Mouse (Mus musculus) urinary bladder, postnatal 25 days (tissue): ENCODE results near the gene Farsa.
"Not testable (repeated sequence)": the region's sequence is repeated elsewhere in the genome, so short reads cannot be mapped to it uniquely, and the experiment has no call there.

Experiments
- DNase-seq: peaks from one replicate; pipeline ENCODE4 v3.0.0; 2022; ENCODE audit warnings: low spot score

Farsa gene

DNA sequence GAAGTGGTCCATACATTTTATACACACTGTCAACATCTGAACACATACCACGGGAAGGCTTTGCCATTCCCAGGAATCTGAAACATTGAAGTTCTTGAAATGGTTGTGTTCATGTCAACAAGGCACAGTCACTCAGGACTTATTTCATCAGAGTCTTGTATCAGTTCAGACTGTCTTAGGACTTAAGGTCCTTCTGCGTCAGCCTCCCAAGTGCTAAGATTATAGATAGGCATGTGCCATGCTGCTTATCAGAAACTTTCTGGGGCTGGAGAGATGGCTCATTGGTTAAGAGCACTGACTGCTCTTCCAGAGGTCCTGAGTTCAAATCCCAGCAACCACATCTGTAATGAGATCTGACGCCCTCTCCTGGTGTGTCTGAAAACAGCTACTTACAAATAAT, 17.6 kb downstream of the Farsa start:
- DNase-seq, result no peak

DNA sequence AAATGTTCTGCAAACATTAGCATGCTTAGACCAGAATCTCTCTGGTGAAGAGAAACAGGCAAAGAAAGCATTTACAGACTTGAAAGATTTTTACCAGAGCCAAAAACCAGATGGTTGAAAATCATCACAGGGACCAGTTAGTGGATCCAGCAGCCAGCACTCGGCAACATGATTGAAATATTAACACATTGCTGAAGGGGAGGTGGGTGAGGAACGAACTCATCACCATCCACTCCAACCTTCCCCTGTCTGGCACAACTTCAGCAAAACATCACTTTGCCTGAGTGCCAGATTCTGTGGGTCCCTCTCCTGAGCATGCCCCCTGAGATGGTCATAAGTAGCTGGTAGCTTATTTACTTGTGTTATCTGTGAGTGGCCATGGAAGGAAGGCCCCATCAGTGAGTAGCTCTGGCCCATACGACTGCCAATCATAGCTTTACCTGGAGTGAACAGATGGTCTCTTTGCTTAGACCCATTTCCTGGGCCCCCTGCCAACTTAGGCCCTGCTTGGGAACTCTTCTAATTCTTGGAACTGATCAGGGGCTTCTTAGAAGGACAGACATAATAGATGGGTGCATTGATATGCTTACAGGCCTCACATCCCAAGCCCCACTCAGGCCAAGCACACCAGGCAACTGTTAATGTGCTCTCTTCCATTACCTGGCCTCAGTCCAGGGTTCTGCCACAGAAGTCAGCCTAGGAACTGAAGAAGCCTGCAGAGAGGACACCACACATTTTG, 20.7 kb downstream of the Farsa start:
- no peak for DNase-seq

DNA sequence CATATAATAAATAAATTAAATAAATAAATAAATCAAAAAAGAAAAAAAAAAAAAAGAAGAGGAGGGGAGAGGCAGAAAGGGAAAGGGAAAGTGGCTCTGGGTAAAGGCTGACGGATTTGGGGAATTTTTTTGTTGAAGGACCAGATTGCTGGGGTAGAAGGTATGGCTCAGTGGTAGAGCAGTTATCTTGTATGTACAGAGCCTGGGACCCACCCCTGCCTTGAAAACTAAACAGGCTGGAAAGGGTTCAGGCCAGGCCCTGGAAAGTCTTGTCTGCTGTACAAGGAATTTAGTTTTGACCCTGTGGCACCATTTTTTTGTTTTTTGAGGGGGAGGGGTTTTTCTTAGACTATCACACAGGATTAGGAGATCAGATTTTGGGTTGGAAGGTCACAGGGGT, 22.1 kb downstream of the Farsa start:
- no peak for DNase-seq

DNA sequence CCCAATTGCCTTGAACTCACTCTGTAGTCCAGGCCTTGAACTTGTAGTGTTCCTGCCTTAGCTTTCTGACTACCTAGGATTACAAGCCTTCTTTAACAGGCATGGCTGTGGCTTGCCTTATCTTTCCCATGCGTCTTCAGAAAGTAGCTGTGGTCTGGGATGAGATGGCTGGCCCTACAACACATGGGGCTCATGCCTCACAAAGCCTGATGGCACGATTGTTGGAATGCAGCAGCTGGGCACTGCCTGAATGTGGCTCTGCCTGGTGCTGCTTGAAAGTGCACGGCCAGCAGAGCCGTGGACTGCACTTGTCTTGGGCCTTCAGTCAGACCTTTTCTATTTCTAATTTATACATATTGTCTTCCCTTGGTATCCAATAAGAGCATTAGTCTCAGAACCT, 27.9 kb downstream of the Farsa start:
- no peak for DNase-seq

DNA sequence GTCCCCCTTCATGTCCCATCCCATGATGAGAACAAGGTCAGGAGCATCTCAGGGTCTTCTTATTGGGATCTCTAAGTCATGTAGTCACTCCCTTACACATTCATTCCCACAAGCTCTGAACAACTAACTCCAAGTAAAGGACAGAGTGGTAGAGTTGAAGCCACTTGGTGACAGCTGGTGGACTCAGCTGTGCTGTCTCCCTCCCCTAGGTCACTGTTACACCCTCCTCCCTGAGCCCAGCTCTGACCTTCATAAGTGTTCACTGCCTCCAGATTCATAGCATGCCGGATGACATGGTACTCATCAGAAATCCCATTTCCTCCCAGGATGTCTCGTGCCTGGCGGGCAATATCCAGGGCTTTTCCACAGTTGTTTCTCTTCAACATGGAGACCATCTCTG, 31.5 kb downstream of the Farsa start:
- DNase-seq, result no peak

DNA sequence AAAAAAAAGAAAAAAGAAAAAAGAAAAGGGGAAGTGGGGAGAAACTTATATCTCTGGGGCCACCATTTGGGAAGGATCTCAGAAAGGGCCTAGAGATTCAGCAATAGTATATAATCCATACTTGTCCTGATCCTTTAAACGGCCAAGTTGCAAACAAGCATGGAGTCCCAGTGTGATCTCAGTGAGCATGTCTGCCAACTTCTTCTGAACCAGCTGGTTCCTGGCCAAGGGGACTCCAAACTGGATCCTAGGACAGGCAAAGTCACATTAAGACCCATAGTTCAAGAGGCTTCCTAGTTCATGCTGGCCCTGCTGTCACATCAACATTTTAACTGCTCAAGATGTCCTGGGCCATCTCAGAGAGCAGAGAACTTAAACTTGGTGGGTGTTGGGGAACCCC, 32.4 kb downstream of the Farsa start:
- DNase-seq, result no peak

DNA sequence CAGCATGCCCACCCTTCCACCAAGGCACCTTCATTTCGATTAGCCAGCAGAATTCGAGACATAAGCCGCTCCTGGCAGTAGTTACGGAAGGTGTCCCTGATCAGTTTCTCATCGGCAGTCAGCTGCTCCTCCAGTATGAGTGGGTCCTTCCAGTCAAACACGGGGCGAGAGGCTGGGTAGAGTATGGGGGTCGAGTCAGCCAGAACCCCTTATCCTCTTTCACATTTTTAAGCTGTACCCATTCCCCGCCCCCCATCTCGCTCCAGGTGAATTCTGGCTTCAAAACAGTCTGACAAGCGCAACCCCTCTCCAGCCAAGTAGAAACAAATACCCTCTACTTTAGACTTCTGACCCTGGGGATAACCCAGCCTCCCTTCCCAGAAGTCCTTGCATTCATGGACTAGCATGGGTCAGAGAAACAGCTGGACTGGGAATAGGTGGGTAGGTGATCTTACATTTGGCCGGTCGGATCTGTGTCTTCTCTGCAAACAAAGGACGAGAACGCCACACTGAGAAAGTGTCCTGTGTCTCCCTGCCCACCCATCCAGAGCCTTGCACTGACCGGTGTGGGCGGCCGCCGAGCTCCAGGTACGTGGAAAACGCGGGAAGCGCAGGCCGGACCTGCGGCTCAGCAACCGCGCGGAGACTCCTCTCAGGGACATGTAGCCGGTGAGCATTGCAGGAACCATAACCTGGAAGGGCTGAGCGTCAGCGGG, 36.4 kb downstream of the Farsa start:
- DNase-seq, result no peak

DNA sequence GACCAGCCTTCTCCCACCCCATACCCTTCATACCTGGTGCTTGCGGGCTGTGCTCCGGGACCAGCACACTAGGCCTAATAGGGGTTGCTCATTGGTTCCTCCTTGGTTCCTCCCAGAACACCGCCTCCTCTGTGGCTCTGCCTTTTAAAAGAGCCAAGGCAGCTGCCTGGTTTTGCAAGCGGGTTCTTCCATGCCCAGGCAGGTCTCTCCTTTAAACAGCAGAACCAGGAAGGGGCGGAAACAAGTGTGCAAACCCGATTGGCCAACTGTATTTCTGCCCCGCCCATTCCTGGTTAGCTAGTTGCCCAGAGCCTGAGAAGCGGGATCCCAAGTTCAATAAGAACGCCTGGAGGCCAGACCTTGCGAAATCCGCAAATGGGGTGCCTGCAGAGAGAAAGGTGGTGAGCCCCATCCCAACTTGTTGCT, 36.9 kb downstream of the Farsa start, which contains the start of gene Gcdh:
Gene Gcdh, minus strand, starts transcription at position 213 of the 426 bp plus-strand sequence.
- peak; percentile 77 for DNase-seq

DNA sequence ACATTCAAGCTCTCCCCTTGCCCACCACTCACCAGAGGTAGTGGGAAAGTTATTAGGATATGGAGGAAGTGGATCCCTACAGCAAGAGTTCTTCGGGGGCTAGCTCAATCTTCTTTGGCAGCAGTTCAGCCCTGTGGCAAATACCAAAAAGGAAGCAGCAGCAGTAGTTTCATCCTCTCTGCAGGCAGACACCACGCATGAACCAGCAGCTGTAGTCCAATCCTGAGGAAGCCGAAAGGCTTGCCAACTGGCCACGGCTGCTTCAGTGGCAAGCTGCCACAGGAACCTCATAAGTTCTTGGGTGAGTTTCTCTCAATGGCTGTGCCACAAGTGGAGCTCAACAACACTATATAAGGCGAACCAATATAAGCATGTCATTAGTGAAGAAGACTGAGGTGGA, 39.2 kb downstream of the Farsa start:
- no peak for DNase-seq

DNA sequence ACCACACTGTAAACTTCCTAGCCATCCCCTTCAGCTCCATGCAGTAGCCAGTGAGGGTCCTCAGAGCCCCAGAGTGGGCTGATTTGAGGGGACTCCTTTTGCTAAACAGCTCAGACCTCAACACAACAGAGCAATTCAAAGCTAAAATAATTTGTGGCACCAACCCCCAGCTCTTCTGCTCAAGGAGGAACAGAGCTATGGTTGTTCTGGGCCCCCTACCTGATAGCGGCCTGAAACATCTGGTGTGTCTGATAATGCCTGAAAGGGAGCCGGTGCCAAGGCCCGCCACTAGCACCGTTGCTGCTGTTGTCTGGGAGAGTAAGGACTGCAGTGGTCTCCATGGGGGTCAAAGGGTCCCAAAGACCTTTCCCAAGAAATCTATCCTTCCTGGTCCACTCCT, 44.3 kb downstream of the Farsa start:
- DNase-seq, result no peak

DNA sequence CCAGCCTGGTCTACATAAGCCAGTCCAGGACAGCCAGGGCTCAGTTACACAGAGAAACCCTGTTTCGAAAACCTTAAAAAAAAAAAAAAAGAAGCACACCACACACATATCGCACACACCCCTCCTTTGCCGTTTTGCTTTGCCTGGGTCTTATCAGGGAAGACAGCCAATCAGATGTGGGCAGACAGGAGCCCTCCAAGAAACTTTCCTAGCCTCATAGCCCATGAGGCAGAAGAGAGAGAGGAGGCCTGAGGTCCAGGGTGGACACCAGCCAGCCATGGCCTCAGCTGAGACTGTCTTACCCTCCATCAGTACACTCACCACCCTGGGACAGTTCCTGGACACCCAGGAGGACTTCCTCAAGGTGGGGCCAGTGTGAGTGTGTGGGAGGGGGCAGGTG, 45.0 kb downstream of the Farsa start, which contains the start of gene Klf1:
Gene Klf1, plus strand, starts transcription at position 177 of the 400 bp plus-strand sequence.
- DNase-seq, result no peak

DNA sequence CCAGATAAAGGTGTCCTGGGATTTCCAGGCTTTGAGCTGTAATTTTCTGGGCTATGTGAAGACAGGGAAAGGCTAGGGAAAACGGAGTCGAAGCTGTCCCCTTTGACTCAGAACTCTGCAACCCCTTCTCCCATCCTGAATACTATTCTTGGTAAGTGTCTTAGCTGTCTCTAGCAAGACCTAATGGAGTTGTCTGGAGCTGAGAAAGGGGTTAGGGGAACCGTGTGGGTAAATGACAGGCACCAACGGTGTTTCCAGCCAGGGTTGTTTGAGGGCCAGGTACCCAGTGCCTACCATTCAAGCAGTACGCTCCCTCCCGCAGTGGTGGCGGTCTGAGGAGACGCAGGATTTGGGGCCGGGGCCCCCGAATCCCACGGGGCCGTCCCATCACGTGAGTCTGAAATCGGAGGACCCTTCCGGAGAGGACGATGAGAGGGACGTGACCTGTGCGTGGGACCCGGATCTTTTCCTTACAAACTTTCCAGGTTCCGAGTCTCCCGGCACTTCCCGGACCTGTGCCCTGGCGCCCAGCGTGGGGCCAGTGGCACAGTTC, 45.7 kb downstream of the Farsa start:
- no peak for DNase-seq

DNA sequence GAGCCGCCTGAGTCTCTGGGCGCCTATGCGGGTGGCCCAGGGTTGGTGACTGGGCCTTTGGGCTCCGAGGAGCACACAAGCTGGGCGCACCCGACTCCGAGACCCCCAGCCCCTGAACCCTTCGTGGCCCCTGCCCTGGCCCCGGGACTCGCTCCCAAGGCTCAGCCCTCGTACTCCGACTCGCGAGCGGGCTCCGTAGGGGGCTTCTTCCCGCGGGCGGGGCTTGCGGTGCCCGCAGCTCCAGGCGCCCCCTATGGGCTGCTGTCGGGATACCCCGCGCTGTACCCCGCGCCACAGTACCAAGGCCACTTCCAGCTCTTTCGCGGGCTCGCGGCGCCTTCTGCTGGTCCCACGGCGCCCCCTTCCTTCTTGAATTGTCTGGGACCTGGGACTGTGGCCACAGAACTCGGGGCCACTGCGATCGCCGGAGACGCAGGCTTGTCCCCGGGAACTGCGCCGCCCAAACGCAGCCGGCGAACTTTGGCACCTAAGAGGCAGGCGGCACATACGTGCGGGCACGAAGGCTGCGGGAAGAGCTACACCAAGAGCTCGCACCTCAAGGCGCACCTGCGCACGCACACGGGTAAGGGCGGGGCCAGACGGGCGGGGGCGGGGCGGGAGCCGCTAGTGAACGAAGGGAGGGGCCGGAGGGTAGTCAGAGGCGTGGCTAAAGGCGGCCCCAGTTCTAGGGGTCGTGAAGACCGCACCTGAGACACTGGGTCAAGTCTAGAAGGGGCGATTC, 46.3 kb downstream of the Farsa start:
- DNase-seq, result peak; percentile 89

DNA sequence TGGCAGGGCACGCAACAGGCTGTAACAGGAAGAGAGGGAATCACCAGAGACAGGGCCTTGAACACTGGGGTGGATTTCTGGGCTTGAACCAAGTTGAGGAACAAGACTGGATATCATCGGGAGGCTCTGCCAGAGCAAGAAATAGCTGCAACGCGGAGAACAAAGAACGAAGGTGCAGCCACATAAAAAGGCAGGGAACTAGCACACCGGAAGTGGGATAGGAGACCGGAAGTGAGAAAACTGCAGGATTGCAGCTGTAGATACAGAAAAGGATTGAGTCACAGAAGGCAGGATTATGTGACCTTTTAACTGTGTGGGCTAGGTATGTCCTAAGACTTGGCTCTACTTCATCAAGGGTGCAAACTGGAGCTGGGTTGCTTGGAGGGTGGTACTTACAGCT, 47.6 kb downstream of the Farsa start:
- no peak for DNase-seq

DNA sequence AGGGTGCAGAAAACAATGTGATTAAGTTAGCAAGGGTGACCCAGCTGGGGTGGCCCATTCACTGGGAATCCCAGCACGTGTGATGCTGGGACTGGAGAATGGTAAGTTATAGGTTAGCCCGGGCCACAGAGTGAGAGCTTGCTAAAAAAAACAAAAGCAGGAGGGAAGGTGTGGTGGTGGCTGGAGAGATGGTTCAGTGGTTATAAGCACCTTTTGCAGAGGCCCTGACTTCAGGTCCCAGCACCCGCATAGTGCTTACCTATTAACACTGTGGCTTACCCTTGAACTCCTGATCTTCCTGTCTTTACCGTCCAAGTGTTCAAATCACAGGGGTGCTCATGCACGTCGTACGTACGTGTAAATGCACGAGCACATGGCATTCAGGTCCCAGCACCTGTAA, 50.2 kb downstream of the Farsa start:
- DNase-seq, result no peak

DNA sequence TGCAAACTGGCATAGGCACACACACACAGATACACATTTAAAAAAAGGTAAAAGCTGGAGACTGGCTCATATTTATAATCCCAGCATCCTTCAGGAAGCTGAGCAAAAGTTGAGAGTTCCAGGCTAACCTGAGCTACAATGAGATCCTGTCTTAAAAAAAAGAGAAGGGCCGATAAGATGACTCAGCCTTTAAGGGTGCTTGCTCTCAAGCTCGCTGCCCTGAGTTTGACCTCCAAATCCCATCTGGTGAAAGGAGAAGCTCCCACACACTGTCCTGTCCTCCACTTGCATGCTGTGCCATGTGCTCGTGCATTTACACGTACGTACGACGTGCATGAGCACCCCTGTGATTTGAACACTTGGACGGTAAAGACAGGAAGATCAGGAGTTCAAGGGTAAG, 50.7 kb downstream of the Farsa start:
- no peak for DNase-seq

DNA sequence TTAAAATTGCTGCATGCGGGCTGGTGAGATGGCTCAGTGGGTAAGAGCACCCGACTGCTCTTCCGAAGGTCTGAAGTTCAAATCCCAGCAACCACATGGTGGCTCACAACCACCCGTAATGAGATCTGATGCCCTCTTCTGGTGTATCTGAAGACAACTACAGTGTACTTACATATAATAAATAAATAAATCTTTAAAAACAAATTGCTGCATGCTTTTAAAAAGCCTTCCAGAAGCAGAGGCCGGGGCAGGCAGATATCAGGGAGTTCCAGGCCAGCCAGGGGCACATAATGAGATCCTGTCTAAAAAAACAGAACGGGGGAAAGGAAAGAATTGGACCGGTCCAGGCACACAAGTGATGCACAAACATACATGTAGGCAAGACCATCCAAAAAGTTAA, 51.2 kb downstream of the Farsa start:
- not testable (repeated sequence) for DNase-seq

DNA sequence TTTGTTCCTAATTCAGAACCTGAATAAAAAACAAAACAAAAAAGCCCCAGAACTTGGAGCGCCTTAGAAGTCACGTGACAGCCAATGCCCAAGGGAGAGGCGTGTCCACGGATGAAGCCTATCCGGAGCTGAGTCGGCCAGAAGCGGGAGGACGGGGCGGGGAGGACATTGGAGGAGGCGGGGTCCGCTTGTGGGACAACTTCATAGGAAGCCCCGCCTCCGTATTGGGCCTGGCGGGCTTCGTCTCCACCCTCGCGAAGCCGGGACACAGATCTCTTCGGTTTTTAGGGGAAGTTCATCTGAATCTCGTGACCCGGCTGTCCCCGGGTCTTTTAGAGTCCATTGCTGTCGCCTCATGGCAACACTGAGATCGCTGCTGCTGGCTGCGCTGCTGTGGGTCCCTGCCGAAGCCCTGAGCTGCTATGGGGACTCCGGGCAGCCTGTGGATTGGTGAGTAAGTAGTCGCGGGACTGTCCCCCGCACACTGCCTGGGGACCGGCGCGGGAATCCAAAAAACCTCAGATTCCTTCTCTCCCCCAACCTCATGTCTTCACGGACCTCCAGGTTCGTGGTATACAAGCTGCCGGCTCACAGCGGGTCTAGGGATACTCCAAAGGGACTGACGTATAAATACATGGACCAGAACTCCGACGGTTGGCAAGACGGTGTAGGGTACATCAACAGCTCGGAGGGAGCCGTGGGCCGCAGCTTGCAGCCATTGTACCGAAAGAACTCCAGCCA, 51.8 kb downstream of the Farsa start, which contains the start of gene Dnase2a:
Gene Dnase2a, plus strand, starts transcription at position 140 of the 741 bp plus-strand sequence.
- peak; percentile 83 for DNase-seq

DNA sequence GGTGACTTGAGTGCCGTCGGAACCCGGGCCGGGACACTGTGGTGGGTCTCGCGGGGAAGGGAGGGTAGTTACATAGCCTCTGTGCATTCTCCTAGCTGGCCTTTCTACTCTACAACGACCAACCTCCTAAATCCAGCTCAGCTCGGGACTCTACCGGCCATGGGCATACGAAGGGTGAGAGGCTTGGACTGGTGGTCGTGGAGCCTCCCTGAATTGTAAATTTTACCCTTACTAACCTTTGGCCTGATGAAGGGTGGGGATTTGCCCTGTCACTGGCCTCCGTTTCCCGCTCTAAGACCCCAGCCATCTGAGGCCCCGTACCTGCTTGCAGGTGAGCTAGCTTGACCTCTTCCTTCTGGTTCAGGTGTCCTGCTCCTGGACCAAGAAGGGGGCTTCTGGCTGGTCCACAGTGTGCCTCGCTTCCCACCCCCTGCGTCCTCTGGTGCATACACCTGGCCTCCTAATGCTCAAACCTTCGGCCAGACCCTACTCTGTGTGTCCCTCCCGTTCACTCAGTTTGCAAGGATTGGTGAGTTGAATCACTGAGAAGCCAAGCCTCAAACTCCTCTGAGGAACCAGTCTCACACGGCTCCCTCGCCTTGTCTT, 52.5 kb downstream of the Farsa start:
- no peak for DNase-seq

DNA sequence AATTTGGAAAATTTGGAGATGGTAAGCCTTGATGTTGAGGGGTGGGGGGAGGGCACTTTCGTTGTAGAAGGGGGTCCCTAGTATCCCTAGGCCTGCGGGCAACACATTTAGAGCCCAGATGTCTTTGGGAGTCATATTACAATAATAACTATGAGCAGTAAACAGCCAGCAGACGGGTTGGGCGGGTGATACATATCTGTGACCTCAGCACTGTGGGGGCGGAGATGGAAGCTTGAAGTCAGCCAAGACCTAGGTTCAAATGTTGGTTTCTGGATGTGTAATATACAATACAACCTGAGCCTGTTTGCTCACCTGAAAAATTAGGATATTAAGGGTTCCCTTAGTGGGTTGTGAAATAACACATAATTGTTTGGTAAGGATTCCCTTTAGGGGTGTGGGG, 53.2 kb downstream of the Farsa start:
- DNase-seq, result no peak

DNA sequence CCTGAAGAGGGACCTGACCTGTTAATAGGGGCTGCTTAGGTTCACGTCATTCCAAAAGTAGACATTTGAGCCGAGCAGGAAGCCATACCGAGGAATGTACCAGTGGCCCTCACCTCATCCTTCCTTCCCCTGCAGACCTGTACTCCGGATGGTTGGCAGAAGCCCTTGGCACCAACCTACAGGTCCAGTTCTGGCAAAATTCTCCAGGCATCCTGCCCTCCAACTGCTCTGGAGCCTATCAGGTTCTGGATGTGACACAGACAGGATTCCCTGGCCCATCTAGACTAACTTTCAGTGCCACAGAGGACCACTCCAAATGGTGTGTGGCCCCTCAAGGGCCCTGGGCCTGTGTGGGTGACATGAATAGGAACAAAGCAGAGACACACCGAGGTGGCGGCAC, 53.8 kb downstream of the Farsa start:
- no peak for DNase-seq
